Mouse (Mus musculus) lung, embryonic 16.5 days (tissue): Measurements from ENCODE around the gene Twf1. TPM values are rescaled to one million over a fixed set of nuclear protein-coding genes. Genes with fewer than 3 reads are reported as not detected.

Experiments
- ATAC-seq: fragments of 200-750 bp; cut with Nextera tagmentation; 2 replicates; pipeline ENCODE4 v1.8.0; 2017; ENCODE audit warnings: low read depth, mild to moderate bottlenecking, moderate library complexity
- H3K27ac ChIP-seq: fragments of 300-500 bp; sonication (generic); 2 replicates; pipeline ENCODE4 v1.5.1; 2014; ENCODE audit warnings: mild to moderate bottlenecking, control low read depth, low read length
- H3K27me3 ChIP-seq: fragments of 300-500 bp; sonication (generic); 2 replicates; pipeline ENCODE4 v1.6.1; 2014; ENCODE audit warnings: low read depth, low read length, mixed read lengths; ENCODE audit not compliant: control insufficient read depth, insufficient read depth
- H3K36me3 ChIP-seq: fragments of 300-500 bp; sonication (generic); 2 replicates; pipeline ENCODE4 v1.6.1; 2014; ENCODE audit warnings: low read length; ENCODE audit not compliant: control insufficient read depth, insufficient read depth
- H3K4me1 ChIP-seq: fragments of 300-500 bp; sonication (generic); replicated peaks from 2 replicates; pipeline ENCODE4 v1.6.1; 2014; ENCODE audit warnings: low read length, mixed read lengths; ENCODE audit not compliant: control insufficient read depth, insufficient read depth
- H3K4me2 ChIP-seq: fragments of 300-500 bp; sonication (generic); 2 replicates; pipeline ENCODE4 v1.6.1; 2014; ENCODE audit warnings: low read depth, low read length, control low read depth
- H3K4me3 ChIP-seq: fragments of 300-500 bp; sonication (generic); 2 replicates; pipeline ENCODE4 v1.5.1; 2014; ENCODE audit warnings: mild to moderate bottlenecking, low read length, control low read depth
- H3K9ac ChIP-seq: fragments of 300-500 bp; sonication (generic); 2 replicates; pipeline ENCODE4 v1.6.1; 2014; ENCODE audit warnings: low read length, control low read depth
- H3K9me3 ChIP-seq: fragments of 300-500 bp; sonication (generic); 2 replicates; pipeline ENCODE4 v1.6.1; 2016; ENCODE audit warnings: low read length; ENCODE audit not compliant: control insufficient read depth
- WGBS: fragments of 180-500 bp; shearing (Covaris S2); extraction: QIAGEN DNeasy Blood & Tissue Kit; methylation state at CpG from one replicate; pipeline ENCODE4 v1.1.7; 2014; 5-methylcytosine and 5-hydroxymethylcytosine counted together
- polyA plus RNA-seq: library from polyadenylated mRNA; unstranded; fragments of >200 nt; fragmentation: Nextera tagmentation; extraction: Ambion mirVana; gene quantifications from 2 replicates; pipeline ENCODE4 v1.2.1, GENCODE M21; 2015

Gene Twf1
- polyA plus RNA-seq, 1 experiment from 2014 or later = 83.1 TPM

GRCm38 (mm10) chr15:94532306-94532705 is 57.4 kb downstream of the Twf1 start:
- ATAC-seq = no peak
- WGBS = 61% methylated on average over 5 of the region's 5 CpGs
- H3K36me3 ChIP-seq = no peaks in the 10 kb centered on the region

GRCm38 (mm10) chr15:94530519-94530918 is 59.2 kb downstream of the Twf1 start:
- no peak overlapping the region for H3K9ac ChIP-seq
- 52% methylated on average over 3 of the region's 3 CpGs for WGBS
- no peak for ATAC-seq
- no peak overlapping the region for H3K27ac ChIP-seq
- no peaks in the 10 kb centered on the region for H3K4me1 ChIP-seq
- H3K4me3 ChIP-seq = no peak overlapping the region
- no peaks in the 10 kb centered on the region for H3K9me3 ChIP-seq
- no peaks in the 10 kb centered on the region for H3K27me3 ChIP-seq
- no peaks in the 10 kb centered on the region for H3K36me3 ChIP-seq
- H3K4me2 ChIP-seq = no peak overlapping the region

More at GRCm38 (mm10) chr15:94532306-94532705, 57.4 kb downstream of the Twf1 start:
- Histone ChIP-seq H3K4me1 (no peaks in the 10 kb centered on the region), H3K4me2 (no peak overlapping the region), H3K27me3 (no peaks in the 10 kb centered on the region), H3K9me3 (no peaks in the 10 kb centered on the region), H3K27ac (no peak overlapping the region), H3K9ac (no peak overlapping the region), H3K4me3 (no peak overlapping the region)

Other genes starting within 250 kb of the Twf1 start
- gene Adamts20, start 124.5 kb downstream of the Twf1 start, polyA plus RNA-seq = 1.3 and 1.6 TPM in 2 replicates
- 6.1 and 7.1 TPM in 2 replicates for gene Pus7l, start 46.3 kb downstream of the Twf1 start, polyA plus RNA-seq
- gene Irak4, start 46.2 kb downstream of the Twf1 start, polyA plus RNA-seq = 9.2 and 9.8 TPM in 2 replicates
- 2.7 and 4.5 TPM in 2 replicates for gene Tmem117, start 39.3 kb upstream of the Twf1 start, polyA plus RNA-seq